Mouse (Mus musculus): ENCODE results near the gene Garnl3. TPM values are rescaled to one million over a fixed set of nuclear protein-coding genes. Genes with fewer than 3 reads are reported as not detected.

Garnl3 gene
- polyA plus RNA-seq (2011; ENCODE audit: insufficient read depth, insufficient read length, low replicate concordance, missing spikeins), result 0.34 and 0.67 TPM in 2 replicates

- under 1% methylated on average over 22 of the region's 22 CpGs for WGBS
- no peak for TF ChIP-seq POLR2A (IDR thresholded peaks at IDR 0.05; ENCODE audit: borderline replicate concordance, control insufficient read depth, low read depth, low read length)
- TF ChIP-seq CTCF (IDR thresholded peaks at IDR 0.05; ENCODE audit: control insufficient read depth, insufficient read depth, low read length), result peak; percentile 44
- Histone ChIP-seq H3K4me1 (ENCODE audit: control insufficient read depth, insufficient read depth, low read length) (no peaks in the 10 kb centered on the region; the same call in 1 of the 2 replicates), H3K27ac (ENCODE audit: control insufficient read depth, insufficient read depth, low read depth, low read length, poor library complexity) (no peak within 1 kb of the TSS; the same call in 1 of the 2 replicates), H3K4me3 (replicated peaks; ENCODE audit: control insufficient read depth, low read depth, low read length) (peak within 1 kb of the TSS; percentile 61)
These were observed at the start of gene Garnl3 for GRCm38 (mm10) chr2:33131500-33132092. TSS of gene Garnl3 (minus strand) at chr2:33131654.

- Histone ChIP-seq H3K4me3 (replicated peaks; ENCODE audit: control insufficient read depth, low read depth, low read length) (no peak overlapping the region), H3K27ac (ENCODE audit: control insufficient read depth, insufficient read depth, low read depth, low read length, poor library complexity) (no peak overlapping the region), H3K4me1 (ENCODE audit: control insufficient read depth, insufficient read depth, low read length) (no peaks in the 10 kb centered on the region; the same call in 1 of the 2 replicates)
- 83% methylated on average over 16 of the region's 16 CpGs for WGBS
- TF ChIP-seq CTCF (IDR thresholded peaks at IDR 0.05; ENCODE audit: control insufficient read depth, insufficient read depth, low read length) (no peak), POLR2A (IDR thresholded peaks at IDR 0.05; ENCODE audit: borderline replicate concordance, control insufficient read depth, low read depth, low read length) (no peak)
These were observed 48.6 kb upstream of the Garnl3 start for GRCm38 (mm10) chr2:33179930-33180630.

GRCm38 (mm10) chr2:33179171-33179929, 47.9 kb upstream of the Garnl3 start:
- no peak overlapping the region for H3K4me3 ChIP-seq (replicated peaks; ENCODE audit: control insufficient read depth, low read depth, low read length)
- H3K4me1 ChIP-seq (ENCODE audit: control insufficient read depth, insufficient read depth, low read length), result no peaks in the 10 kb centered on the region; the same call in 1 of the 2 replicates
- no peak overlapping the region for H3K27ac ChIP-seq (ENCODE audit: control insufficient read depth, insufficient read depth, low read depth, low read length, poor library complexity)
- WGBS, result 84% methylated on average over 14 of the region's 14 CpGs
- TF ChIP-seq POLR2A (IDR thresholded peaks at IDR 0.05; ENCODE audit: borderline replicate concordance, control insufficient read depth, low read depth, low read length) (no peak), CTCF (IDR thresholded peaks at IDR 0.05; ENCODE audit: control insufficient read depth, insufficient read depth, low read length) (no peak)

GRCm38 (mm10) chr2:33178243-33178932, 46.9 kb upstream of the Garnl3 start:
- TF ChIP-seq CTCF (IDR thresholded peaks at IDR 0.05; ENCODE audit: control insufficient read depth, insufficient read depth, low read length) (no peak), POLR2A (IDR thresholded peaks at IDR 0.05; ENCODE audit: borderline replicate concordance, control insufficient read depth, low read depth, low read length) (no peak)
- H3K4me1 ChIP-seq (ENCODE audit: control insufficient read depth, insufficient read depth, low read length), result no peaks in the 10 kb centered on the region; the same call in 1 of the 2 replicates
- 78% methylated on average over 11 of the region's 11 CpGs for WGBS
- no peak overlapping the region for H3K27ac ChIP-seq (ENCODE audit: control insufficient read depth, insufficient read depth, low read depth, low read length, poor library complexity)
- no peak overlapping the region for H3K4me3 ChIP-seq (replicated peaks; ENCODE audit: control insufficient read depth, low read depth, low read length)

GRCm38 (mm10) chr2:33177443-33178242, 46.2 kb upstream of the Garnl3 start:
- WGBS, result 73% methylated on average over 12 of the region's 12 CpGs
- TF ChIP-seq CTCF (IDR thresholded peaks at IDR 0.05; ENCODE audit: control insufficient read depth, insufficient read depth, low read length), result no peak
- TF ChIP-seq POLR2A (IDR thresholded peaks at IDR 0.05; ENCODE audit: borderline replicate concordance, control insufficient read depth, low read depth, low read length), result no peak
- no peaks in the 10 kb centered on the region; the same call in 1 of the 2 replicates for H3K4me1 ChIP-seq (ENCODE audit: control insufficient read depth, insufficient read depth, low read length)
- H3K4me3 ChIP-seq (replicated peaks; ENCODE audit: control insufficient read depth, low read depth, low read length), result no peak overlapping the region
- no peak overlapping the region for H3K27ac ChIP-seq (ENCODE audit: control insufficient read depth, insufficient read depth, low read depth, low read length, poor library complexity)

GRCm38 (mm10) chr2:33176921-33177320, 45.5 kb upstream of the Garnl3 start:
- no peak overlapping the region for H3K27ac ChIP-seq (ENCODE audit: control insufficient read depth, insufficient read depth, low read depth, low read length, poor library complexity)
- no peak overlapping the region for H3K4me3 ChIP-seq (replicated peaks; ENCODE audit: control insufficient read depth, low read depth, low read length)
- 64% methylated on average over 2 of the region's 2 CpGs for WGBS
- H3K4me1 ChIP-seq (ENCODE audit: control insufficient read depth, insufficient read depth, low read length), result no peaks in the 10 kb centered on the region; the same call in 1 of the 2 replicates
- TF ChIP-seq POLR2A (IDR thresholded peaks at IDR 0.05; ENCODE audit: borderline replicate concordance, control insufficient read depth, low read depth, low read length) (no peak), CTCF (IDR thresholded peaks at IDR 0.05; ENCODE audit: control insufficient read depth, insufficient read depth, low read length) (no peak)

- Histone ChIP-seq H3K4me3 (replicated peaks; ENCODE audit: control insufficient read depth, low read depth, low read length) (no peak overlapping the region), H3K27ac (ENCODE audit: control insufficient read depth, insufficient read depth, low read depth, low read length, poor library complexity) (no peak overlapping the region), H3K4me1 (ENCODE audit: control insufficient read depth, insufficient read depth, low read length) (no peaks in the 10 kb centered on the region; the same call in 1 of the 2 replicates)
- TF ChIP-seq POLR2A (IDR thresholded peaks at IDR 0.05; ENCODE audit: borderline replicate concordance, control insufficient read depth, low read depth, low read length) (no peak), CTCF (IDR thresholded peaks at IDR 0.05; ENCODE audit: control insufficient read depth, insufficient read depth, low read length) (no peak)
- 5% methylated on average over 7 of the region's 7 CpGs for WGBS
These were observed 45.1 kb upstream of the Garnl3 start for GRCm38 (mm10) chr2:33176516-33176915.
